Mouse (Mus musculus) limb, embryonic 14.5 days (tissue): ENCODE results near the gene Gstt4. TPM values are rescaled to one million over a fixed set of nuclear protein-coding genes. Genes with fewer than 3 reads are reported as not detected.
"Not testable (repeated sequence)": the region's sequence is repeated elsewhere in the genome, so short reads cannot be mapped to it uniquely, and the experiment has no call there.

Experiments used
- ATAC-seq: fragments of 200-750 bp; cut with Nextera tagmentation; 2 replicates; pipeline ENCODE4 v1.8.0; 2017; ENCODE audit warnings: low read depth, moderate number of reproducible peaks, moderate TSS enrichment; ENCODE audit not compliant: low FRiP score
- DNase-seq: peaks from one replicate; pipeline ENCODE4 v3.0.0-alpha.2; 2015; ENCODE audit warnings: low spot score
- H3K27ac ChIP-seq: fragments of 300-500 bp; sonication (generic); replicated peaks from 2 replicates; pipeline ENCODE4 v1.5.1; 2014; ENCODE audit warnings: low read depth, mild to moderate bottlenecking, low read length, moderate library complexity, mixed read lengths
- H3K27me3 ChIP-seq: fragments of 300-500 bp; sonication (generic); 2 replicates; pipeline ENCODE4 v1.6.1; 2014; ENCODE audit warnings: low read length, mixed read lengths; ENCODE audit not compliant: control insufficient read depth, insufficient read depth
- H3K36me3 ChIP-seq: fragments of 300-500 bp; sonication (generic); 2 replicates; pipeline ENCODE4 v1.6.1; 2014; ENCODE audit warnings: mild to moderate bottlenecking, low read length, moderate library complexity, mixed read lengths; ENCODE audit not compliant: control insufficient read depth, insufficient read depth
- H3K4me1 ChIP-seq: fragments of 300-500 bp; sonication (generic); 2 replicates; pipeline ENCODE4 v1.6.1; 2014; ENCODE audit warnings: antibody characterized with exemption, low read length, mixed read lengths; ENCODE audit not compliant: control insufficient read depth, insufficient read depth
- H3K4me2 ChIP-seq: fragments of 300-500 bp; sonication (generic); replicated peaks from 2 replicates; pipeline ENCODE4 v1.6.1; 2014; ENCODE audit warnings: low read depth, mild to moderate bottlenecking, low read length, moderate library complexity; ENCODE audit not compliant: severe bottlenecking
- H3K4me3 ChIP-seq: fragments of 300-500 bp; sonication (generic); replicated peaks from 2 replicates; pipeline ENCODE4 v1.5.1; 2014; ENCODE audit warnings: low read length
- H3K9ac ChIP-seq: fragments of 300-500 bp; sonication (generic); 2 replicates; pipeline ENCODE4 v1.6.1; 2014; ENCODE audit warnings: mild to moderate bottlenecking, low read depth, low read length, moderate library complexity; ENCODE audit not compliant: severe bottlenecking
- H3K9me3 ChIP-seq: fragments of 300-500 bp; sonication (generic); 2 replicates; pipeline ENCODE4 v1.6.1; 2016; ENCODE audit warnings: low read length; ENCODE audit not compliant: control insufficient read depth
- POLR2A ChIP-seq: fragments of 200-500 bp; IDR thresholded peaks from 2 replicates; pipeline ENCODE4 v1.8.0; 2012; ENCODE audit warnings: inconsistent platforms, mild to moderate bottlenecking, moderate library complexity, borderline replicate concordance; ENCODE audit not compliant: insufficient read depth, insufficient read length; ENCODE audit errors: extremely low read depth
- WGBS: fragments of 180-500 bp; shearing (Covaris S2); extraction: QIAGEN DNeasy Blood & Tissue Kit; methylation state at CpG from one replicate; pipeline ENCODE4 v1.1.7; 2014; 5-methylcytosine and 5-hydroxymethylcytosine counted together
- polyA plus RNA-seq, 2 experiments: library from polyadenylated mRNA; depleted of rRNA in 1 of 2; stranded (reverse) in 1 of 2; unstranded in 1 of 2; fragments of >200 nt; fragmentation: Nextera tagmentation in 1 of 2; extraction: Ambion mirVana in 1 of 2; gene quantifications; 2 replicates each; pipeline versions ENCODE4 v1.2.1 to v1.2.3; 2012 to 2014

Gstt4 gene
- polyA plus RNA-seq, 2 experiments = not detected

GRCm38 (mm10) chr10:75845306-75845930 is 23.1 kb upstream of the Gstt4 start:
- TF ChIP-seq POLR2A = no peak
- DNase-seq (peak; percentile 1), ATAC-seq (no peak)
- no peaks in the 10 kb centered on the region for H3K4me1 ChIP-seq
- no peak overlapping the region for H3K27ac ChIP-seq
- no peaks in the 10 kb centered on the region for H3K9me3 ChIP-seq
- no peak overlapping the region for H3K9ac ChIP-seq
- H3K4me2 ChIP-seq = no peak overlapping the region
- H3K36me3 ChIP-seq = no peaks in the 10 kb centered on the region
- H3K27me3 ChIP-seq = no peaks in the 10 kb centered on the region
- H3K4me3 ChIP-seq = no peak overlapping the region
- 77% methylated on average over 6 of the region's 6 CpGs for WGBS

GRCm38 (mm10) chr10:75844800-75845199 is 22.5 kb upstream of the Gstt4 start:
- TF ChIP-seq POLR2A = no peak
- ATAC-seq (no peak), DNase-seq (no peak)
- Histone ChIP-seq H3K27ac (no peak overlapping the region), H3K9me3 (no peaks in the 10 kb centered on the region), H3K9ac (no peak overlapping the region), H3K4me2 (no peak overlapping the region), H3K4me1 (no peaks in the 10 kb centered on the region), H3K27me3 (no peaks in the 10 kb centered on the region), H3K4me3 (no peak overlapping the region), H3K36me3 (no peaks in the 10 kb centered on the region)
- WGBS = 48% methylated on average over 1 of the region's 1 CpGs

GRCm38 (mm10) chr10:75843898-75844297 is 21.6 kb upstream of the Gstt4 start:
- not testable (repeated sequence) for H3K4me2 ChIP-seq, H3K36me3 ChIP-seq, H3K27ac ChIP-seq, H3K27me3 ChIP-seq, H3K4me3 ChIP-seq, DNase-seq, H3K9ac ChIP-seq, H3K4me1 ChIP-seq, ATAC-seq, H3K9me3 ChIP-seq
- 80% methylated on average over 6 of the region's 6 CpGs for WGBS

GRCm38 (mm10) chr10:75839092-75839491 is 16.7 kb upstream of the Gstt4 start:
- no peak for ATAC-seq
- no peak overlapping the region for H3K4me2 ChIP-seq
- no peaks in the 10 kb centered on the region for H3K27me3 ChIP-seq
- H3K36me3 ChIP-seq = no peaks in the 10 kb centered on the region
- 86% methylated on average over 10 of the region's 10 CpGs for WGBS
- H3K4me1 ChIP-seq = peaks cover 23% of the 10 kb centered on the region
- no peak overlapping the region for H3K4me3 ChIP-seq
- no peak for DNase-seq
- TF ChIP-seq POLR2A = no peak
- H3K27ac ChIP-seq = no peak overlapping the region
- no peak overlapping the region for H3K9ac ChIP-seq
- H3K9me3 ChIP-seq = no peaks in the 10 kb centered on the region

GRCm38 (mm10) chr10:75837248-75837759 is 15.0 kb upstream of the Gstt4 start, which contains the start of gene Gstt2:
TSS of gene Gstt2 (minus strand) at chr10:75837424.
- Histone ChIP-seq H3K27ac (peak within 1 kb of the TSS; percentile 69), H3K9me3 (no peaks in the 10 kb centered on the region), H3K9ac (peak within 1 kb of the TSS; percentile 46), H3K4me3 (peak within 1 kb of the TSS; percentile 44), H3K4me1 (peaks cover 23% of the 10 kb centered on the region), H3K27me3 (no peaks in the 10 kb centered on the region), H3K36me3 (no peaks in the 10 kb centered on the region), H3K4me2 (peak within 1 kb of the TSS; percentile 60)
- no peak for TF ChIP-seq POLR2A
- WGBS = under 1% methylated on average over 21 of the region's 21 CpGs
- DNase-seq = peak; percentile 95
- ATAC-seq = peak; percentile 92
